Mouse (Mus musculus): Measurements from ENCODE around the gene Mfap3. TPM values are rescaled to one million over a fixed set of nuclear protein-coding genes. Genes with fewer than 3 reads are reported as not detected.
"Not testable (repeated sequence)": the region's sequence is repeated elsewhere in the genome, so short reads cannot be mapped to it uniquely, and the experiment has no call there.

Gene Mfap3
- polyA plus RNA-seq, 1 experiment: 14.7 TPM

DNA sequence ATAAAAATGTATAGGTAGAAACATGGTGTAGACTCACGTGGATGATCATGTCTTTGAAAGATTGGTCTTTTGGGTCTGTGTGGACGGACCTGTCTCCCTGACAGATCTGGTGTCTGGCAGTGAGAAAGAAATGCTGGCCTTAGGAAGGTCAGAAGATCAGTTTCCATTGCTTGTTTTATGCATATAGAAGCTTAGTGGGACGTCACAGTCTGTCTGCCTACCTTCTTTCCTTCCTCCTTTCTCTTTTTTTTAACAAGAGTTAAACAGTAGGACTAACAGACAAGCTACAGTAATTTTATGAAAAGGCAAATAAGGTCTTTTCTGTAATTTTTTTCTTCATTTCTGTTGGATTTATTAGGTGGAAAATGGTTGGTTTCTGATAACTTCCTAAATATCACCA is 10.6 kb downstream of the Mfap3 start:
- no peak for DNase-seq (ENCODE audit: low read depth)

DNA sequence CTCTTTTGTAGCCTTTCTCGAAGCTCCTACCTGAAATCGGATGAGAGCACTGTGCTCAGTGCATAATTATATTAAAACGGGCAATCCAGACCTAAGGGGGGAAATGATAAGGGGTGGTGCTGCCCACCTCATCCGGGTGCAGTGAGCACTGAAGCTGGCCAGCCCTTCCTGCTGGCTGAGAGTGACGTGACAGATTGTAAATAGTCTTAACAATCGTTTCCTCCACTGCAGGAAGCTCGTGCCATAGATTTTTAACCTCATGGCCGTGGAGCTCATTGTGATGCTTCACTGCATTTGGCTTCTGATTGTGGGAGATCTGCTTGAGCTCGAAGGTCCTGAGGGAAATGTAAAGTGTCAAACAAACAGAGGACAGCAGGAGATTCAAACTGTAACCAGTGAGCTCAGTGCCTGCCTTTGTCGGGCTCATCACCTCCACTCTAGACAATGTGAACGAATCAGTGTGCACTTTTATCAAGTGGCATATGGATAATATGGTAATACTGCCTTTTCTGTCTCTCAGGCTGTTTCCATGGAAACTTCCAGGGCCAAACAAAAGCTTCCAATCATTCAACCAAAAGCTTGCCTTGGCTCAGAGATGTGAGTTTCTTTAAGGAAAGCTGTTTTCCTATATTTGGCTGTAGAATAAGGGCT is 13.0 kb downstream of the Mfap3 start:
- no peak for DNase-seq (ENCODE audit: low read depth)

DNA sequence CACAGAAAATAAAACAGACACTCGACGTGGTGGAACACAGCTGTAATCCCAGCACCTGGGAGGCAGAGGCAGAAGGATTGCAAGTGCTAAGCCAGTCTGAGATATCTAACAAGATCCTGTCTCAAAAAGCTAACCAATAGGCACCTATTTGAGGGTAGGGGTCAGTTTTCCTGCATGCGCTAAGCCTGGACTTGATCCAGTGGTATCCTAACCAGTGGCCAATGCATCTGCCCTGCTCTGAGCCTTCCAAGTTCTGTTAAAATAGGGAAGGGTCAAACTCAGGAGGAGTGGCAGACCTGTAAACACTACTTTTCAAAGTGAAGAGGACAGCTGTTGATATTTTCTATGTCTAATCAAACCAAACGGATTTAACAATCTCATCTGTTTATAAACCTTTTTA is 13.8 kb downstream of the Mfap3 start:
- DNase-seq (ENCODE audit: low read depth): no peak

DNA sequence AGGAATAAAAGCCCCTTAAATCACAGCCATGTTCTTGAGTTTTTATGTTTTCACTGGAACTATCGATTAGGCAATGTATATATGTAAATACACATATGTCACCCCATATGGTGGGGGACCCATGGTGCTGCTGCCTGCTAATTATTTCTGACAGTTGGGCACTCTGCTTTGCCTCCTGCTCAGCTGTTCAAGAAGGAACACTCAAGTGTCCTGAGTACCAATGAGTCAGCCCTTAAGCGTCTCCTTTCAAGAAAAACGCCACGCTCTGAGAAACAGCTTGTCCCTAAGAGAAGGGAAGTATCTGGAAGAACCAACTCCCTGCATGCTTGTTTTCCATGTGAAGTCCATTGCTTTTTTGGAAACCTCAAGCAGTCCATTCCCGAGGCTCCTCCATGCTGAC is 17.4 kb downstream of the Mfap3 start:
- DNase-seq (ENCODE audit: low read depth): no peak

DNA sequence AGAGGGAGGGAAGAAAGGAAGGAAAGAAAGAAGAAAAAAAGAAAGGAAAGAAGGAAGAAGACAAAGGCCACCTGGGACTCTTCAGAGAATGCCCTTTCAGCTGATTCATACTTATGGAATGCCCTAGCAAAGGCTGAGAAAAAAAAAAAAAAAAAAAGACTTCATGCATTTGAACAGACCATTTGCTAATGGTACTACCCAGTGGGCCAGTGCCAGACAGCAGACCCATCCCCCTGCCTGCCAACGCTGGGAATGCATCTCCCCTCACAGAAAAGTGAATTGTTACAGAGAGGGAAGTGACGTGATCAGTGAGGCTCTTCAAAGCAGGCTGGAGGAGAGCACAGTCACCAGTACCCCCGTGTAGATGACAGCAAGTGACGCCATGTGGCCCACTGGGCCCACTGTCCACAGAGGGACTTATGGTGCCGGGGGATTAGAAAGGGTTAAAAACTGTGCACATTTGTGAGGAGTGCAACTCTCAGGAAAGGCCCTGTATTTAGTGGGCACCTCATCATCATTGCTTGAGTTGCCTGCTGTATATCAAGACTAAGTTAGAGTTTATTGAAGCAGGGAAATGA is 21.5 kb downstream of the Mfap3 start:
- no peak for DNase-seq (ENCODE audit: low read depth)

DNA sequence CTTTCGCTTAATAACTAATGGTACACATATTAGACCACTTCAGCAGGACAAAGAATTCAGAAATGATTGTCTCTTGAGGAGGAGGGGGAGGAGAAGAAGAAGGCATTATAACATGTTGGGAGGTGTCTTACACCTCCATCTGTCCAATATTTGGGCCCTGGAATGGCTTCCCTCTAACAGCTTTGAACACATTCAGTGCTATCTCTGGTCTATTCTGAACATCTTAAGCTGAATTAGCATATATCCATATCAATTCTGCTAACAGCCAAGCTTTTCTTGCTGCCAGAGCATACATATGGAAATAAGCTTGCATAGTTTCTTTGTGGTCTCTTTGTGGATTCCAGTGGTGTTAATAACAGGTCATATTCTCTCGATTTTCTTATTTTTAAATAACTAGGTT is 22.2 kb downstream of the Mfap3 start:
- DNase-seq (ENCODE audit: low read depth): no peak

DNA sequence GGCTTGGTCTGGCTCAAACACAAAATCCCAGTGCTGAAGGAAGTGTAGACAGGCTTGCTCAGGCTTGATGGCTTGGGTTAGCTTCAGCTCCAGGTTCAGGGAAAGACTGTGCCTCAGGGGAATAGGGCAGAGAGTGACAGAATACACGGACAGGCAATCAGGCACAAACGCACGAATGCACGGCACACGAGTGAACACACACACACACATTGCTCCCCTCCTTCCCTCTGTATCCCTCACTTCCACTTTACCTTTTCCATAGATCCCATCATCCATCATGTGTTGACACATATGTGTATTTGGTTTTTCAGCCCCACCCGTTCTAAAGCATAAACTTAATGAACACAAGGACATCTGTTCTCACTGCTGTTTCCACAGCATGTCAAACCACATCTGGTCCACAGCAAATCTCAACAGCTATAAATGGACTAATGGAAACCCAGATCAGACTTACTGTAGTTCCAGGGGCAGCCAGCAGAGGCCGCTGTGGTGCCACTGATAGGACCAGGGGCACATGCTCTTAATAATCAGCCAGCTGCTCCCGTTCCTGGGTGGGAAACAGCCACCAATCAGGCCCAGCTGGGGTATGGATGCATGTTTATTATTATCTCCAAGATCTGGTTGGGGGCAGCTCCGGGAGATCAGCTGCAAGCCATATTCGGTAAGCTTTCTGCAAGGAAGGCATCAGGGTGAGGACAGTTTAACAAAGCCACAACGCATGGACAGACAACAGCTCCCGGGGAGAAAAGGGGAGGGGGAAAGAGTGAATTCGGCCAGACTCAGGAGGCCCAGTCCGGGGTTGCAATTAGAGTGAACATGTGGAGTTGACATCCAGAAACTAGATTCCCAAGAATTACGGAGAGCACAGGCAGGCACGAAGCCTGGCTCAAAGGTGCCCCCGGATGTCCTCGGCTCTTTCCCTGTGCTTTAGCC is 30.4 kb downstream of the Mfap3 start:
- no peak for DNase-seq (ENCODE audit: low read depth)

DNA sequence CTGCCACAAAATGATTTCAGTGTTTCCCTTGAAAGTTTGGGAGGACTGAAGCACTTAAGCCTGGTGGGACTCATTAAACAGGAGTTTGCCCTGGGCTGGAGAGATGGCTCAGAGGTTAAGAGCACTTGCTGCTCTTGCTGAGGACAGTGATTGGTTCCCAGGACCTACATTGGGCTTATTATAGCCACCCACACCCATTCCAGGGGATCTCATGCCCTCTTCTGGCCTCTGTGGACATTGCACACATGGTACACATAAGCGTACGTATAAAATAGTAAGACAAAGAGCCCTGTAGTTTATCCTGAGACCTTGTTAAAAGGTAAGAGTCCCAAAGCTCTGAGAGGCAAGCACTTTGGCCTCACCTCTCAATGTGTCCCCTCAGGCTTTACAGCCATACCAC is 31.8 kb downstream of the Mfap3 start:
- DNase-seq (ENCODE audit: low read depth): no peak

DNA sequence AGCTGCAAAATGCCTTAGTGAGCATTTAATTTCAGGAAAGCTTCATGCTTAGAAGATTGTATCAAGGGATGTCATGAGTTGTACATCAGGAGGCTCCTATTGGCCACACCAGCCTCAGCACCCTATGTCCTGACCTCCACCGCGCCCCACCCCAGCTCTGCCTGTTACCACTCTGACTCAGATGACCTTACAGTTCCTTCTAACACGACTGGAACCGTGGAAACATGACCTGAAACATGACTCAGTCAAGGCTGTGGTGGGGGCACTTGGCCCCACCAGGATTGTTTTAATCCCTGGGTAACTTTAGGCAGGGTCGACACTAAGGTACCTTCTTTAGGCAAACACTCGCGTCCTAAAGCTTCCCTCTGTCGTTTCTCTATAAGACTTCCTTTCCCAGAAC is 32.6 kb downstream of the Mfap3 start:
- no peak for DNase-seq (ENCODE audit: low read depth)

DNA sequence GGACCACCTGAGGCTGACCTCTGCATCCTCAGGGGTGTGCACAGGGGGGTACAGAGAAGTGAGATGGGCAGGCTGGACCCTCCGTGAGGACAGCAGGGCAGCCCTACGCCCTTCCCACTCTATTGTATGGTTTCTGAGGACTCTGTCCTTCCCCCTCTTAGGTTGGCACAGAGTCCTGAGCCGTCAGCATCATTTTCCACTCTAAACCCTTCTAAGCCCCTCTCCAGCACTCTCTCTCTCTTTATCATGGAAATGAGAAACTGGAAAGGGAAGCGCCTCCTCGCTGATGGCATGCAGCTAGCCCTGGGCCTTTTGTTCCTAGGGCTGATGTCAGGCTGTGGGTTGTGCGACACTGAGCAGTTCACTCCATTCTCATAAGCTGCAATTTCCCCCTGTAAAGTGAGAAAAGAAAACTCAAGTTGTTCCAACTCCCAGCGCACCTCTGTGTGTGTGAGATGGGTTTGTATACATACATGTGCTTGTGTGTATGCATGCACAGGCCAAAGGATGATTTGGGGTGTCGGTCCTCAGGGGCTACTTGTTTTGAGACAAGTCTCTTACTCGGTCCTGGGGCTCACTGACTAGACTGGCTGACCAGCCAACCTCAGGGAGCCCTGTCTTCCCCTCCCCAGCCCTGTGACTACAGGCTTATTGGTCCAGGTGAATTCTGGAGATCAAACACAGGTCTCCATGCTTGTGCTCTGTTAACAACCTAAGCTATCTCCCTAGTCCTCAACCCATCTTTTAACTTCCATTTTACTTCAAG is 34.7 kb downstream of the Mfap3 start:
- no peak for DNase-seq (ENCODE audit: low read depth)

DNA sequence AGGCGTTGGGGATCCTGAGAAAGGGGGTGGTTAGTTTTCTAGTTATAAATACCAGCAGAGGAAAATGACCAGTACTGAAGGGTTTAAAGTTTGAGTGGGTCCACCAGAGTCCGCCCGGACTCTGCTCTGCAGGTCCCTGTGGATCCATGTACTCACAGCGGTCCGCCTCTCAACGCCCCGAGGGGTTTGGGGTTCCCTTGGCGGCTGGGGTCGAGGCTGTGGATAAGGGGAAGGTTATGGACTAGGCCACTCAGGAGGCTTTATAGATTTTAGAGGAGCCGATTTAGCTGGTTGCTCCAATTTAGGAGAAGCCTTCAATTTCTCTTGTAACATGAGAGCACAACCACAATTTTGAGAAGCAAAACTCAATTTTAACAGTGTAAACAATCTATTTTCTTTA is 39.5 kb downstream of the Mfap3 start:
- not testable (repeated sequence) for DNase-seq (ENCODE audit: low read depth)

DNA sequence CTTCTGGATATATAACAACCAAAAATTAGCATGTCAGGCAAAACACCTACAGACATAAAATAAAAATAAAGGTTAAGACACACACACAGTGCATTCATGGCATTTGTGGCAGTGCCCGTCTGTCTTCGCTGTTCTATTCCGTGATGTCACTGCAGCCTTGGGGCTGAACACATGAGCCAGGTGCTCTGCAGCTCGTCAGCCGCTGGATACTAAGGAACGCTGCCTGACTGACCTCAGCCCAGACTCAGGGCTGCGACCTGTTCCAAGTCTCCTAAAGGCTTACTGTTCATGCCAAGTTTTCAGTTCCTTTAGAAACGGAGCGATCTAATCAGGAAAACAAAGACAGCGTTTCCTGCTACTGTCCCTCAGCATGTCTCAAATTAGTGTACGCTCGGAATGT is 46.1 kb downstream of the Mfap3 start:
- no peak for DNase-seq (ENCODE audit: low read depth)

DNA sequence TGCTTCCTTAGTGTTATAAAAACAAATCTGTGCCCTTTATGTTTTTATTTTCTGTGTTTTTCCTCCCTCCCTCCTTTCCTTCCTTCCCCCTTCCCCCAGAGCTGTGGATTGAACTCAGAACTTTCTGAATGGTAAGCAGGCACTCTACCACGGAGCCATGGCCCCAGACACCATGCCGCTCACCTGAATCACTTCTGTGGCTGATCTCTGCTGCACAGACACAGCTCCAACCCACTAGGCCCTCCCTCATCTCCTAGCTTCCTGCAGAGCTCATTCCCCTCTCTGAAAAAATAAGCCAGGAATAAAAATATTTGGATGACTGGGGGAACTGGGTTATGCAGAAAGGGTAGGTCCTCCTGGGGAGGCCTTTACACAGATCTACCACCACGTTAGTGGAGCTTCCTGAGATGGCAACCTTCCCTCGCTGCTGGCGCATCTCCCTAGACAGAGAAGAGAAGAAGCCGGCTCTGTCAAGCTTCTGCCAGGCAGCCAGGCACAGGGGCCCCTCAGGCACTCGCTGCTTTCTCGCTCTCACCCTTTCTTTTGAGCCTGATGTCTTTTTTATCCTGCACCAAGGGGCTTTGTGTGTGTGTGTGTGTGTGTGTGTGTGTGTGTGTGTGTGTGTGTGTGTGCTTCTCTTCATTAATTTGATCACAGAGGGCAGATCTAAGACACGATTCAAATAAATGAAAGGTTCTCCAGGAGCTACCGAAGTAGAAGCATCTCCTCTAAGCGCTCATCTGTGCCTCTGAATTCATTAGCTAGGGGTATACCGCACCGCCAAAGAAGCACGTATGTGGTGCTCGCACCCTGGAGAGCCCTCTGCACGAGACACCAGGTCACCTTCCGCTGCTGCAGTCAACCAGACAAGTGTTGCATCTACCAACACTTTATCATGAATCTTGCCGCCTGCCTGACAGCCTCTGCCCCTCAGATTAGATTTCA is 47.9 kb downstream of the Mfap3 start:
- no peak for DNase-seq (ENCODE audit: low read depth)

DNA sequence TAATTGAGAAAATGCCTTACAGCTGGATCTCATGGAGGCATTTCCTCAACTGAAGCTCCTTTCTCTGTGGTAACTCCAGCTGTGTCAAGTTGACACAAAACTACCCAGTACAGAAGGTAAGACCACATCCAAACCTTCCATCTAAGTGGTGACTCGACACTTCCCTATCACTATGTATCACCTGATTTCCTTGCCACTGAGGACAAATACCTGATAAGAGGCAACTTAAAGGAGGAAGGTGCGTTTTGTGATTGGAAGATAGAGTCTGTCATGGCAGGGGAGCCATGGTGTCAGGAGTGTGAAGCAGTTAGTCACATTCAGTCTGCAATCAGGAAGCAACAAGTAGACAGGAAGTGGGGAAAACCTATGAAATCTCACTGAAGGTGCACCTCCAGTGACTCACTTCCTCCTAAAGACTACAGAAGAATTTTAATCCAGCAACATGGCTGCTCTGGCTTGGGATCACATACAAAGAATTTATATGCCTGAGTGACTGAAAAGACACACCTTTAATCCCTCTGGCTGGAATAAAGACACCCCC is 50.6 kb downstream of the Mfap3 start:
- DNase-seq (ENCODE audit: low read depth): no peak

DNA sequence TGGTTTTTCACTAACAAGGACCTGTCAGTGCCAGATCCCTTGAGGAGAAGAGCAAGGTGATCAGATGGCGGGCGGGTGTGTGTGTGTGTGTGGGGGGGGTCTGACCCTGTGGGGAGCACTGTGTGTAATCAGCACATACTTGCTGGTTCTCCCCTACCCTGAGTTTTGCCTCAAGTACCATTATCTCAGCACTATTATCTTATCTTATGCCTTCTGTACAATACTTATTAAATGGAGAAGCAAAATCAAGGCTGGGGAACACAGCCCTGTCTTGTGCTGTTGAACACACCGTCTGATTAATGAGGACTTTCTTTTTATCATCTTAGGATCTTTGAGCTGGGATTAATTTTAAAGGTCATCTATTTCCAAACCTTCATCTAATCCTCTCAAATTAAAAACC is 52.6 kb downstream of the Mfap3 start:
- no peak for DNase-seq (ENCODE audit: low read depth)

DNA sequence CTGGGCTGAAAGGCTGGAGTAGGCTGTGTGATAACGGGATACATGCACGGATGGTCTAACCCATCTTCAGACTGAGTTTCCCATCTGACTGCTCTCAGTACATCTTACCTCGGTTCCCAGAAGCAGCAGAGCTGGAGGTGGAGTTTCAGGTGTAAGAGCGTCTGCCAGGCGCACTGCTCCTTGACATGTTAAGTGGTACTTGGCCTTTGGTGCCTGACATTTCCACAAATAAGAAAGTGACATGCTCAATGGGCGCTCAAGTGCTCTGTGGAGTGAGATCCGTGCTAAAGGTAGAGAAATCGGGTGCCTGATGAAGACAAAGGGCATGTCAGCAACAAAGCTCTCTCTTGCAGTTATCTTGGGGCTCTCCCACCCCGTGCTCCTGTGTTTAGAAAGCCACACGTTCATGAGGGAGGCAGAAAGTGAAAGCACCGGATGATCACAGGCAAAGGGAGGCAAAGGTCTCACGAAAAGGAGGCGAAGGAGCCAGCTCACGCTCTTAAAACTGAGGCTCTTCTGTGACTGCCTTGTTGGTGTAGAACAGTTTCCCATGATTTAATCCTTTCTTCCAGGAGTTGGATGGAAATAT is 55.3 kb downstream of the Mfap3 start:
- DNase-seq (ENCODE audit: low read depth): no peak

DNA sequence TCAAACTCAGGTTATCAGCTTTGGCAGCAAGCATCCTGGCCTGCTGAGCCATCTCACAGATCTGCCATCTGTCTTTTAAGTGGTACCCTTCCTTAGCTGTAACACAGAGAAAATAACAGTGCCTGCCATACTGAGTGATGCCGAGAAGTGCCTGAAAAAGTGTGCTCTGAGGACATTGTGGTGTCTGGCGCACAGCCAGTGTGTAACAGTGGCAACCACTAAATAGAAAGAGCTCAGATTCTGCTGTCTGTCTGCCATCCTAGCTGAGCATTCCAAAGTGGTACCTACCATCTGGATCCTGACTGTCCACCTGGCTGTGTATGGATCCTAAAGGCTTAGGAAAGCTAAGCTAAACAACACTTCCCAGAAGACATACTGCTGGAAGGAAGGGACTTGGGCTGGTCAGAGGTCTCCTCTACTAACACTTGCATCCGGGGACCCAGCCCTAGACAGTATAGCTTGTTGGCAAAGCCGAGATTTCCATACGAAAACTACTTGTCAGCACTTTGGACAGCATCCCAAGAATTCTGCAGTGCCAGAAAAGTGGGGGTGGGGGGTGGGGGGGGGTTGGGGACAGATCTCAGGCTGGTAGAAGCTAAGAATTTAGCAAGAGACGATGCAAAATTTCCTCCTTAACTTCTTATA is 58.5 kb downstream of the Mfap3 start:
- no peak for DNase-seq (ENCODE audit: low read depth)

DNA sequence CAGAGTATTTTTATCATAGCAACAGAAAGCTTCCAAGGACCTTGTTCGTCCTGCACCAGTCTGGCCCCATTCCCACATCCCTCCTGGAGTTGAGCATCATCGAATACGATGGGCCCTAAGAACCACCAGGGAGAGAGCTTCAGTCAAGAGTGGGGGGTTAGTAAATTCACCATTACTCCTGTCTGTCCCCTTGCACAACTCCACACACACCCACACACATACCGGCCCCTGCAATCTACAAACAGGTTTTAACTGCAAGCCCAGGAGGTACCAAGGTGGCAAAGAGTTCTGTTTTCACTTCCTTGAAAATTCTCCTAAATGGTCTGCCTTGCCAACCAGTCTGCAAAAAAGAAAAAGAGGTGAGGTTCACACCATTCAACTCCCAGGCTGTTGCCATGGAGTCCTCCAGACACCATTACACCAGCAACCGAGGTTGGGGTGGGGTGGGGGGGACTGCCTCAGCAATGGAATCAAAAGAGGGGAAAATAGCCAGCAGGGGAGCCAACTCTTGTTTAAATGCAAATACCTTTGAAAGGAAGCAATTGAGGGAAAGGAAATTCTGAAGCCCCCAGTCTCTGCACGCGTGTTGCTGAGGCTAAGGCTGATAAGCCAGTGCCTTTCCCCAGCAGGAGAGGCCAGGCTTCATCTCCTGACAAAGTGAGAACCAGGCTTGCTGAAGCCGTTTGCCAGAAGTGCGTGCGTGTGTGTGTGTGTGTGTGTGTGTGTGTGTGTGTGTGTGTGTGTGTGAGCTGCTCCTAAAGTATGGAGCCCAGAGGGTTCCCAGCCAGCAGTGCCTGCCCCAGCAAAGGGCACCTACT is 64.6 kb downstream of the Mfap3 start:
- DNase-seq (ENCODE audit: low read depth): no peak
